Mouse (Mus musculus) midbrain, embryonic 16.5 days (tissue): ENCODE results near the gene Cmtm7. TPM values are rescaled to one million over a fixed set of nuclear protein-coding genes. Genes with fewer than 3 reads are reported as not detected.

ENCODE experiments used
- ATAC-seq: fragments of 200-750 bp; cut with Nextera tagmentation; 2 replicates; pipeline ENCODE4 v1.8.0; 2017; ENCODE audit warnings: moderate TSS enrichment
- H3K27ac ChIP-seq: fragments of 300-500 bp; sonication (generic); 2 replicates; pipeline ENCODE4 v1.5.1; 2014; ENCODE audit warnings: mild to moderate bottlenecking, low read length, mixed read lengths
- H3K27me3 ChIP-seq: fragments of 300-500 bp; sonication (generic); 2 replicates; pipeline ENCODE4 v1.6.1; 2014; ENCODE audit warnings: low read depth, low read length, mixed read lengths; ENCODE audit not compliant: control insufficient read depth, insufficient read depth
- H3K36me3 ChIP-seq: fragments of 300-500 bp; sonication (generic); 2 replicates; pipeline ENCODE4 v1.6.1; 2014; ENCODE audit warnings: mild to moderate bottlenecking, low read length, moderate library complexity, mixed read lengths; ENCODE audit not compliant: control insufficient read depth, insufficient read depth
- H3K4me1 ChIP-seq: fragments of 300-500 bp; sonication (generic); 2 replicates; pipeline ENCODE4 v1.6.1; 2014; ENCODE audit warnings: mild to moderate bottlenecking, low read length, mixed read lengths; ENCODE audit not compliant: control insufficient read depth, insufficient read depth
- H3K4me2 ChIP-seq: fragments of 300-500 bp; sonication (generic); 2 replicates; pipeline ENCODE4 v1.6.1; 2014; ENCODE audit warnings: mild to moderate bottlenecking, low read length, mixed read lengths
- H3K4me3 ChIP-seq: fragments of 300-500 bp; sonication (generic); 2 replicates; pipeline ENCODE4 v1.5.1; 2014; ENCODE audit warnings: low read depth, mild to moderate bottlenecking, low read length, moderate library complexity, mixed read lengths
- H3K9ac ChIP-seq: fragments of 300-500 bp; sonication (generic); 2 replicates; pipeline ENCODE4 v1.6.1; 2014; ENCODE audit warnings: low read depth, low read length, mixed read lengths
- H3K9me3 ChIP-seq: fragments of 300-500 bp; sonication (generic); replicated peaks from 2 replicates; pipeline ENCODE4 v1.6.1; 2014; ENCODE audit warnings: mild to moderate bottlenecking, low read length, mixed read lengths; ENCODE audit not compliant: control insufficient read depth, poor library complexity, severe bottlenecking
- WGBS: fragments of 180-500 bp; shearing (Covaris S2); extraction: QIAGEN DNeasy Blood & Tissue Kit; methylation state at CpG from one replicate; pipeline ENCODE4 v1.1.7; 2014; 5-methylcytosine and 5-hydroxymethylcytosine counted together
- polyA plus RNA-seq: library from polyadenylated mRNA; unstranded; fragments of >200 nt; fragmentation: Nextera tagmentation; extraction: Ambion mirVana; gene quantifications from 2 replicates; pipeline ENCODE4 v1.2.1, GENCODE M21; 2015

Cmtm7 gene
- polyA plus RNA-seq, 1 experiment from 2014 or later: 7.2 TPM

DNA sequence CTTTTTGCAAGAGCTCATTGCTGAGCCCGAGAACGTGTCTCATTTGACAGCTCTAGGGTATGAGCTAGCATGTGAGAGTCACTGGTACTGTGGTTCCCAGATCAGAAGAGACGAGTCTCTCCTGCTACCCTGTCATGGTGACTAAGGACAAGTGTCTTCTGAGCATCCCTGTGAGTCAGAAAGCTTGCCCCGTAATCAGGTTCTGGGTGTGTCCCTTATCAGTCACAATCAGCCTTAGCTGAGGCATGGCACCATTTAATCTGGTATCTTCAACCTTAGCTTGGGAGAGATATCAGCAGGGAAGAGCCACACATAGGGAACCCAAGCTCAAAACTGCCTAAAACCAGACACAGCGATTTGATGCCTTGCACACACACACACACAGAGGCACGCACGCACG lies 7.0 kb upstream of the Cmtm7 start:
- no peak overlapping the region for H3K9ac ChIP-seq
- no peaks in the 10 kb centered on the region for H3K9me3 ChIP-seq
- H3K27ac ChIP-seq: no peak overlapping the region
- H3K4me2 ChIP-seq: no peak overlapping the region
- no peaks in the 10 kb centered on the region for H3K4me1 ChIP-seq
- 96% methylated on average over 8 of the region's 8 CpGs for WGBS
- H3K4me3 ChIP-seq: no peak overlapping the region
- no peak for ATAC-seq
- no peaks in the 10 kb centered on the region for H3K27me3 ChIP-seq
- H3K36me3 ChIP-seq: no peaks in the 10 kb centered on the region

DNA sequence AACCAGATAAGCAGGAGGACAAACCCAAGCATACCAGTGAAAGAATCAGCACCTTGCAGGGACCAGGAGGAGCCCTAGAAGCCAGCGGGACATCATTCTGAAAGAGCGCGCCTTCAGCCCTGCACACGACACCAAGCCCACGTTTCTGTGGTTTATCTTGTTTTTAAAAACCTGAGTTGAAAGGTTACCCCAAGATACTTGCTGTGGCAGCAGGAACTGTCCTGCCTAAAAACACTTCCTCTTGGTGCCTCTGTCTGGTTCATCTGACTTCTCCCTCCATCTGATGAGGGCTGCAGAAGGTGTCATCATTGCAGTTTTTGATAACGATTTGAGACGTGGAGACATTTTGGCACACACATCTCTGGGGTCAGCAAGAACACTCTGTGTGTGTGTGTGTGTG lies 6.1 kb upstream of the Cmtm7 start:
- H3K9me3 ChIP-seq: no peaks in the 10 kb centered on the region
- no peak overlapping the region for H3K9ac ChIP-seq
- H3K4me1 ChIP-seq: no peaks in the 10 kb centered on the region
- no peak overlapping the region for H3K4me2 ChIP-seq
- H3K36me3 ChIP-seq: no peaks in the 10 kb centered on the region
- ATAC-seq: no peak
- no peaks in the 10 kb centered on the region for H3K27me3 ChIP-seq
- H3K27ac ChIP-seq: no peak overlapping the region
- WGBS: 95% methylated on average over 7 of the region's 7 CpGs
- no peak overlapping the region for H3K4me3 ChIP-seq

DNA sequence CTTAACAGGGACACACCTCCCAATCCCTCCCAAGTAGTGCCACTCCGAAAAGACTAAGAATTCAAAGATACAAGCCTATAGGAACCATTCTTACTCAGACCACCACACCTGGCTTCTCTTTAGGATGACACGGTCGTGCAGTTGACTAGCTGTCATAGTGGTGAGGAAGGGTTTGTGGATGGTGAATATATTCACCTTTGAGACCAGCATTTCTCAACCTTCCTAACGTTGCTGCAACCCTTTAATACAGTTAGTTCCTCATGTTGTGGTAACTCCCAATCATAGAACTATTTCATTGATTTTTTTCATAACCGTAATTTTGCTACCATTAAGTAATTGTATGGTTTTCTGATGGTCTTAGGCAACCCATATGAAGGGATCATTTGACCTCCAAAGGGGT lies 5.5 kb upstream of the Cmtm7 start:
- 97% methylated on average over 5 of the region's 5 CpGs for WGBS
- Histone ChIP-seq H3K4me1 (no peaks in the 10 kb centered on the region), H3K27me3 (no peaks in the 10 kb centered on the region), H3K4me2 (no peak overlapping the region), H3K4me3 (no peak overlapping the region), H3K9ac (no peak overlapping the region), H3K9me3 (no peaks in the 10 kb centered on the region), H3K36me3 (no peaks in the 10 kb centered on the region), H3K27ac (no peak overlapping the region)
- ATAC-seq: no peak

DNA sequence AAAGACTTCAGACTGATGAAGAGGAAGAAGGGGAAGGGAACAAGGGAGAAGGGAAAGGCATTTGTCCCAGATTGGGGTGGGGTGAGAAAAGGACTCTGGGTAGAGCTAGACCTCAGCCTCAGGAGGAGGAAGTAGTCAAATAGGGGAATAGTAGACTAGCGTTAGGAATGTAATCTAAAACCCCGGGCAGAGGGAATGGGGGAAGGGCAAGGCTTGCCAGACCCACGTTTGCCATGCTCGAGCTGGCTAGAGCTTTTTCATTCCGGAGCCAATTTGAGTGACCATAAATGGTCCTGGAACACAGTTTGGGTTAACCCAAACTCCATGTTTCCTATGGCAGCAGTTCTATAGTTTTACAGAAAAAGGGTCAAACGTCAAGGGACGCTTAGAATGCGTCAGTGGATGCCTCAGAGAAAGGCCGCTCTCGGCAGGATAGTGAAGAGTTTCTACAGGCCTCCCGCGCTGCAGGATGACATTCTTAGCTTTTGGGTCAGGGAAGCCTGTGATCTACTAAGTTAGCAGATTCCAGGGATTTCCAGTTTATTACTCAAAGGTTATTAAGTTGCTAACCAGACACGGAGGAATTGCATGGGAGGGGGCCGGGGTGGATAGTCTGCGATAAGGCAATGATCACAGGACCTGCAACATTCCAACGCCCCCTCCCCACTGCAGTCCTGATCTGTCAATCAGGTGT lies 3.9 kb upstream of the Cmtm7 start:
- H3K9me3 ChIP-seq: no peaks in the 10 kb centered on the region
- no peak for ATAC-seq
- H3K4me3 ChIP-seq: no peak overlapping the region
- WGBS: 13% methylated on average over 16 of the region's 16 CpGs
- H3K27ac ChIP-seq: no peak overlapping the region
- H3K36me3 ChIP-seq: no peaks in the 10 kb centered on the region
- no peak overlapping the region for H3K4me2 ChIP-seq
- H3K4me1 ChIP-seq: peaks cover 12% of the 10 kb centered on the region
- H3K27me3 ChIP-seq: no peaks in the 10 kb centered on the region
- H3K9ac ChIP-seq: no peak overlapping the region

DNA sequence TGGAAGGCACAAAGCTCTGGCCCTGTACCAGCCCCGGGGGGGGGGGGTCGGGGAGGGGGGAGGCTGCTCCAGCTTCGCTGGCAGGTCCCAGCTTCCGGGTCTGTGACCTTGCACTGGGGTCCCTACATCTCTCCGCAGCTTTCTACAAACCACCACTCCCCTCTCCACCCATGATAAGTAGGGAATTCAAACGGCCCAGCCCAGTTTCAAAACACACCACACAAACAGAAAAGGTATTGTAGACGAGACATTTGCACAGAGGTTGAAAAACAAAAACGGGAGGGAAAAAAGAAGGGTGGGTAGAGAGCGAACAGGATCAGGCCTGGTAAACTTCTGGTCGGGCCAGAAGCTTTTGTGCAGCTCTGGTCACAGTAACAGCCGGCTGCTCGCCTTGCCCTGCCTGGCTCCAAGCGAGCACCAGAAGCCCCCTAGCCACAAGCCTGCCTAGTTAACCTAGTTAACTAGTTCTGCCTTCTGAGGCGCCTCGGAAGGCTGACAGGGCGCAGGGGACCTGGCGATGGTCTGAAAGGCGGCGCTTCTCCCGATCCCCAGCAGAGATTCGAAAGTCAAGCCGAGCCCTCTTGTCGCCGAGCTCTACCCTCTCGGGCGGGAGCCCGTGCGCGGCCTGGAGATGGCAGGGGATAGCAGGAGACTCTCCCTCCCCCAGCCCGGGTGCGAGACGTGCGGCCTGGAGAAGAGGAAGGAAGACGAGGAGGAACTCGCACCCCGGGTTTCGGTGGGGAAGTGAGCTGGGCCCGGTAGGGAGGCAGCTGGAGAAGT lies 720 bp downstream of the Cmtm7 start:
- no peak overlapping the region; the same call in 1 of the 2 replicates for H3K27ac ChIP-seq
- 2% methylated on average over 36 of the region's 38 CpGs for WGBS

DNA sequence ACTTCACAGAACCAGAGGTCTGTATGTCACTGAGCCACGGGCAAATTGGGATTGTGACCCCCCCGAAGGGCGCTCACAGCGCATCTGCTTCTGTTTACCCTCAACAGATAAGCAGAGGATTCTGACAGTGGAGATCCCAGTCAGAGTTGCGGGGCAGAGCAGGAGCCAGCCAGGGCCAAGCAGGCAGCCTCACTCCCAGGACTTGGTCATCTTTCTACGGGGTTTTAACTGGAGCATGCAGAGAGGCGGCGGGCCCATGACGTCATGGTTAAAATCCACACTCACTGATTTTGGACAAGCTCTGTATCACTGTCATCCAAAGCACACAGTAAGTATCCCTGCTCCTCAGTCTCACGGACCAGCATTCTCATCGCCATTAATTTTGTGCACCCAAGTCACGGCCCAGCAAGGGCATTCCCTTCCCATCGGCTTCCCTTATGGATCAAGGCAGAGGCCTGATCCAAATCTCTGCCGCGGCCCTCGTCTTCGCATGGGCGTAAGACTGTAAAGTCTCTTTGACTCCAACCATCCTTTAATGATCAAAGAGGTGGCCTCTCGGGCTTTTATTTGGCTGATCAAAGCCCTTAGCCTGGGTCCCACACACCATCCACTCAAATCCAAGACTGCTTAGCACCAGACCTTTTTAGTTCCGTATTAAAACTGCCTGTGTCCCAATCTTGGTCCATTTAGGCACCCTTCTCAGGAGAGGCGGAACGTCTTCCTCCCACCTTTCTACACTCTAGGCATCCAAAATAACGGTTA lies 1.5 kb downstream of the Cmtm7 start:
- H3K9me3 ChIP-seq: no peaks in the 10 kb centered on the region
- ATAC-seq: peak; percentile 36; the same call in 1 of the 2 replicates
- no peaks in the 10 kb centered on the region for H3K27me3 ChIP-seq
- H3K27ac ChIP-seq: no peak overlapping the region
- peak overlapping the region; percentile 92 for H3K4me2 ChIP-seq
- H3K9ac ChIP-seq: no peak overlapping the region
- 29% methylated on average over 23 of the region's 23 CpGs for WGBS
- no peaks in the 10 kb centered on the region for H3K36me3 ChIP-seq
- H3K4me1 ChIP-seq: peaks cover 14% of the 10 kb centered on the region
- H3K4me3 ChIP-seq: no peak overlapping the region

More for the DNA sequence above, 720 bp downstream of the Cmtm7 start:
- Histone ChIP-seq H3K4me2 (peak overlapping the region; percentile 92), H3K27me3 (no peaks in the 10 kb centered on the region), H3K9me3 (no peaks in the 10 kb centered on the region), H3K36me3 (no peaks in the 10 kb centered on the region), H3K9ac (peak overlapping the region; percentile 63), H3K4me3 (peak overlapping the region; percentile 43), H3K4me1 (peaks cover 14% of the 10 kb centered on the region)
- ATAC-seq: peak; percentile 41

DNA sequence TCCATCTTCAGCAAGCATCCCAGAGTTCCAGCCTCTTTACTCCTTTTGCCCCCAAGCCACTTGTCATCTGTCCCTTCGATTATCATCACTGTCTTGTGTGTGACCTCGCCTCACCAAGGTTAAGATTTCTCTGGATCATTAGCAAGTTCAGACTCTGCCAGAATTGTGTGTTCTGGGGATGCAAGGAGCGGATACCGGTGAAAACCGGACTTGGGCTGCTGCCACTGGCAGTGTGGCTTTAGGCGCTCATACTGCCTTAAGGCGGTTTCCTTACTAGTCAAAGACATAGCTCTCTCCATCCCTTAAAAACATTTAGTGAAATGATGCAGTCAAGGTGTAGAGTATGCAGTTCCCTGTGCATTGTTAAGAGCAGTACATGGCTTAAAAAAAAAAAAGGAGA lies 2.8 kb downstream of the Cmtm7 start:
- Histone ChIP-seq H3K36me3 (no peaks in the 10 kb centered on the region), H3K27ac (no peak overlapping the region), H3K4me2 (no peak overlapping the region), H3K27me3 (no peaks in the 10 kb centered on the region), H3K9me3 (no peaks in the 10 kb centered on the region), H3K9ac (no peak overlapping the region), H3K4me1 (peaks cover 14% of the 10 kb centered on the region), H3K4me3 (no peak overlapping the region)
- WGBS: 86% methylated on average over 7 of the region's 7 CpGs
- ATAC-seq: no peak

DNA sequence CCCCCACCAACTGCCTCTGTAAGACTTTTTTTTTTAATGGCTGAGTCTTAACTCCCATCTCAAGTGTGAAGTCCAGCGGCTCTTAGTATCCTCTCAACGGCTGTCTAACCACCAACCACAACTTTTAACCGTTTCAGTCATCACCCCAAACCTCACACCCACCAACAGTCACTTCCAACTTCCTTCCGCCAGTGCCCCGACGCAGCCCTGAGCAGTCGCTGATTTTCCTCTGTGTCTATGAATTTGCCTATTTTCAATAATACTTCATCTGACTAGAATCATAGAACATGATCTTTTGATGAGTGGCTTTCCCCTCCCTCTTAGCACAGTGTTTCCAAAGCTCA lies 3.6 kb downstream of the Cmtm7 start:
- H3K27me3 ChIP-seq: no peaks in the 10 kb centered on the region
- H3K4me2 ChIP-seq: no peak overlapping the region
- ATAC-seq: no peak
- H3K4me3 ChIP-seq: no peak overlapping the region
- H3K9me3 ChIP-seq: no peaks in the 10 kb centered on the region
- no peak overlapping the region for H3K9ac ChIP-seq
- H3K27ac ChIP-seq: no peak overlapping the region
- peaks cover 14% of the 10 kb centered on the region for H3K4me1 ChIP-seq
- H3K36me3 ChIP-seq: no peaks in the 10 kb centered on the region
- 86% methylated on average over 7 of the region's 7 CpGs for WGBS
